In the genomic region with DNA sequence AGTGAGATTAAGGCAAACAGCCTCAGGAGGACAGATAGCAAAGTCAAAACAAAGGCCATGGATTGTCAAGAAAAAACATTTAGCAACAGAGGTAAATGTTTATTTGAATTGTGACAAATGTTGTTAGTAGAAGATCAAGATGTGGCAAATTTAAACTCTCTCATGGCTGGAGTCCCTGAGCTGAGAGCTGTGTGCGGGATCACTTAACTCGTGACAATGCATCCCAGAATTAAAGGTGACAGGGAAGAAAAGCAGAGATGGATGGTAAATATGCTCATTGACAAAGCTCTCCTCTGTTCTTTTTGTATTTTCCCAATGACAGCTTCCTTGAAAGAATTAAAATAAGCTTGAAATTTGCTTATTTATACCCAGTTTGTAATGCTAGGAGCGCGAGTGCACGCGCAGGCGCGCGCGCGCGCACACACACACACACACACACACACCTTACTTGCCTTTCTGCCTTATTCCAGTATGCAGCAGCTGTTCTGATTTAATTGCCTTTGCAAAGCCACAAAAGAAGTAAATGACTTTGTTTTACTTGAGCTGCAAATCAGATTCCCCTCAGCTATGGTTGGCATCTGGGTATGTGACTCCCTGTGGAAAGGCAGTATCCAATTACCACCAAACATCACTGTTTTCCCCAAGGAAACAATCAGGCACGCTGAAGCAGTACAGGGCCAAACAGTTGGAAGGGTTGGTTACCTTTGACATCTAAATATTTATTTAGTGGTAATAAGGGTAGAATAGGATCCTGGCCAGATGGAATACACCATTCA, we compare ENCODE assay signal across 12 mouse cellular contexts.
A peak's percentile ranks its signal among the peaks of the same experiment; 100 is the strongest.
DNase-seq lines count a peak whose midpoint lies in the region; ATAC-seq lines count a peak whose summit lies in the region.
"Had no signal": no experiment of that assay in that cellular context is flagged by ENCODE, and none has a peak within 500 bp of the region (broad histone marks: within the 10 kb centered on the region; RNA-seq: fewer than 3 reads in every experiment).

No protein-coding gene starts in this region.

- no peaks in the 10 kb centered on the region for H3K4me1 ChIP-seq in heart, embryonic 11.5 days (ENCODE audit: control insufficient read depth, insufficient read depth, low read length)
- H3K4me1 ChIP-seq: intestine, embryonic 15.5 days had no signal

- H3K9me3 ChIP-seq in heart, embryonic 11.5 days (replicated peaks; ENCODE audit: control insufficient read depth, low read length) = no peaks in the 10 kb centered on the region
- H3K9me3 ChIP-seq: intestine, embryonic 15.5 days had no signal

- peak; percentile 2 for DNase-seq in retina, postnatal 1 day
- DNase-seq in retina, embryonic 14.5 days (ENCODE audit: low spot score) = no peak
- peak; percentile 49 for DNase-seq in forelimb bud, embryonic 11.5 days (ENCODE audit: low read depth, low spot score)
- peak; percentile 56 for DNase-seq in mesoderm, embryonic 11.5 days (ENCODE audit: low read depth, low spot score)
- DNase-seq in cerebellum, adult 9-10 months = no peak
- no peak for DNase-seq in left cerebral cortex, adult 8-10 months (ENCODE audit: low spot score in 2 of 2)
- no peak for DNase-seq in cerebellum, postnatal 4 days (ENCODE audit: low spot score in 2 of 2)
- DNase-seq: cerebellum, adult 18-20 months; lung, embryonic 14.5 days; right cerebral cortex, postnatal 4 days had no signal

- H3K27me3 ChIP-seq in heart, embryonic 11.5 days (ENCODE audit: control insufficient read depth, insufficient read depth, low read length) = no peaks in the 10 kb centered on the region
- H3K27me3 ChIP-seq: intestine, embryonic 15.5 days had no signal

- H3K4me3 ChIP-seq in heart, embryonic 11.5 days (ENCODE audit: low read depth, low read length) = no peak overlapping the region
- H3K4me3 ChIP-seq: intestine, embryonic 15.5 days had no signal

- WGBS in heart, embryonic 11.5 days (ENCODE audit: insufficient replicate concordance) = 74% methylated on average over 13 of the region's 13 CpGs

- ATAC-seq in heart, embryonic 11.5 days (replicated peaks; ENCODE audit: insufficient number of reproducible peaks, low FRiP score, low TSS enrichment) = no peak
- ATAC-seq: intestine, embryonic 15.5 days had no signal

- no peak overlapping the region for H3K4me2 ChIP-seq in heart, embryonic 11.5 days
- H3K4me2 ChIP-seq: intestine, embryonic 15.5 days; lung, embryonic 14.5 days had no signal

- no peak overlapping the region for H3K27ac ChIP-seq in heart, embryonic 11.5 days (ENCODE audit: low read depth, low read length)
- H3K27ac ChIP-seq: intestine, embryonic 15.5 days had no signal

- no peak overlapping the region for H3K9ac ChIP-seq in heart, embryonic 11.5 days (ENCODE audit: low read depth, low read length)
- H3K9ac ChIP-seq: intestine, embryonic 15.5 days; lung, embryonic 14.5 days had no signal

- no peaks in the 10 kb centered on the region for H3K36me3 ChIP-seq in heart, embryonic 11.5 days (ENCODE audit: control insufficient read depth, insufficient read depth, low read length)
- H3K36me3 ChIP-seq: intestine, embryonic 15.5 days had no signal

Comparison
In these comparisons a context has a peak if more than half of its experiments do, and no peak if none do; other contexts are left out.
1. DNase-seq: peak in retina, postnatal 1 day (single experiment), forelimb bud, embryonic 11.5 days (single experiment) and mesoderm, embryonic 11.5 days (single experiment); none in retina, embryonic 14.5 days (single experiment), cerebellum, adult 9-10 months (single experiment), left cerebral cortex, adult 8-10 months (0 of 2) and cerebellum, postnatal 4 days (0 of 2).